Mouse (Mus musculus): ENCODE results near the gene Smco4.

- TF ChIP-seq POLR2A (IDR thresholded peaks at IDR 0.05; ENCODE audit: borderline replicate concordance, low read depth, low read length) (no peak), CTCF (IDR thresholded peaks at IDR 0.05; ENCODE audit: low read depth, low read length) (no peak)
Measured at GRCm38 (mm10) chr9:15525246-15525645, 32.0 kb downstream of the Smco4 start.
